In genomic region chr6:33515391-33515790, GRCm38 (mm10) we compare ENCODE assay signal across 14 mouse cellular contexts.
A peak's percentile ranks its signal among the peaks of the same experiment; 100 is the strongest.
DNase-seq lines count a peak whose midpoint lies in the region; ATAC-seq and TF ChIP-seq lines count a peak whose summit lies in the region.
"Had no signal": no experiment of that assay in that cellular context is flagged by ENCODE, and none has a peak within 500 bp of the region (broad histone marks: within the 10 kb centered on the region; RNA-seq: fewer than 3 reads in every experiment).

No protein-coding gene starts in this region.

- DNase-seq in forebrain, embryonic 10.5 days (ENCODE audit: extremely low spot score, low spot score): no peak
- no peak for DNase-seq in forebrain, embryonic 11.5 days (ENCODE audit: low spot score)
- DNase-seq in hindbrain, postnatal 0 days (ENCODE audit: low spot score): no peak
- peak; percentile 6 for DNase-seq in lung, postnatal 36 days
- no peak for DNase-seq in lung, postnatal 10 days
- no peak for DNase-seq in neural tube, embryonic 10.5 days (ENCODE audit: extremely low spot score, low spot score)
- DNase-seq: adrenal gland, postnatal 14 days; cerebellum, adult 18-20 months; right cerebral cortex, postnatal 4 days had no signal

- ATAC-seq in forebrain, embryonic 11.5 days (replicated peaks; ENCODE audit: low FRiP score): no peak
- no peak for ATAC-seq in hindbrain, postnatal 0 days
- ATAC-seq in hindbrain, embryonic 16.5 days: no peak

- TF ChIP-seq CTCF in hindbrain, postnatal 0 days (IDR thresholded peaks at IDR 0.05; ENCODE audit: low read depth): no peak

- H3K27me3 ChIP-seq in forebrain, embryonic 10.5 days (ENCODE audit: poor library complexity, severe bottlenecking): no peaks in the 10 kb centered on the region
- H3K27me3 ChIP-seq in forebrain, embryonic 11.5 days (ENCODE audit: control insufficient read depth, insufficient read depth, low read length): no peaks in the 10 kb centered on the region
- no peaks in the 10 kb centered on the region for H3K27me3 ChIP-seq in hindbrain, postnatal 0 days (ENCODE audit: insufficient read depth, low read length)
- no peaks in the 10 kb centered on the region for H3K27me3 ChIP-seq in hindbrain, embryonic 16.5 days (replicated peaks; ENCODE audit: control insufficient read depth, insufficient read depth, low read length)
- H3K27me3 ChIP-seq in megakaryocyte, embryonic 14.5 days (replicated peaks): no peaks in the 10 kb centered on the region
- H3K27me3 ChIP-seq: embryonic facial prominence, embryonic 12.5 days; limb, embryonic 12.5 days; midbrain, embryonic 12.5 days had no signal

- H3K36me3 ChIP-seq in forebrain, embryonic 10.5 days (replicated peaks): no peaks in the 10 kb centered on the region
- H3K36me3 ChIP-seq in forebrain, embryonic 11.5 days (ENCODE audit: control insufficient read depth, insufficient read depth, low read length): no peaks in the 10 kb centered on the region
- H3K36me3 ChIP-seq in hindbrain, postnatal 0 days (ENCODE audit: insufficient read depth, low read length): no peaks in the 10 kb centered on the region
- H3K36me3 ChIP-seq in hindbrain, embryonic 16.5 days (ENCODE audit: control insufficient read depth, insufficient read depth, low read length): no peaks in the 10 kb centered on the region
- peaks cover 21% of the 10 kb centered on the region for H3K36me3 ChIP-seq in megakaryocyte, embryonic 14.5 days (replicated peaks; ENCODE audit: low read length)
- H3K36me3 ChIP-seq: embryonic facial prominence, embryonic 12.5 days; limb, embryonic 12.5 days; midbrain, embryonic 12.5 days had no signal

- H3K4me1 ChIP-seq in forebrain, embryonic 10.5 days: peaks cover 23% of the 10 kb centered on the region
- H3K4me1 ChIP-seq in forebrain, embryonic 11.5 days (replicated peaks; ENCODE audit: control insufficient read depth, insufficient read depth, low read length): no peaks in the 10 kb centered on the region
- H3K4me1 ChIP-seq in hindbrain, postnatal 0 days (ENCODE audit: insufficient read depth, low read length): no peaks in the 10 kb centered on the region
- H3K4me1 ChIP-seq in hindbrain, embryonic 16.5 days (ENCODE audit: control insufficient read depth, insufficient read depth, low read depth, low read length): no peaks in the 10 kb centered on the region
- peaks cover 36% of the 10 kb centered on the region for H3K4me1 ChIP-seq in megakaryocyte, embryonic 14.5 days
- H3K4me1 ChIP-seq: limb, embryonic 12.5 days had no signal

- no peak overlapping the region for H3K4me2 ChIP-seq in forebrain, embryonic 11.5 days (ENCODE audit: low read depth, low read length, severe bottlenecking)
- no peak overlapping the region for H3K4me2 ChIP-seq in hindbrain, postnatal 0 days (ENCODE audit: low read depth, low read length)
- H3K4me2 ChIP-seq in hindbrain, embryonic 16.5 days (ENCODE audit: low read length): no peak overlapping the region
- H3K4me2 ChIP-seq: embryonic facial prominence, embryonic 12.5 days; limb, embryonic 12.5 days; midbrain, embryonic 12.5 days had no signal

- no peaks in the 10 kb centered on the region for H3K9me3 ChIP-seq in forebrain, embryonic 10.5 days
- no peaks in the 10 kb centered on the region for H3K9me3 ChIP-seq in forebrain, embryonic 11.5 days (ENCODE audit: control insufficient read depth, low read length)
- no peaks in the 10 kb centered on the region for H3K9me3 ChIP-seq in hindbrain, postnatal 0 days (ENCODE audit: low read length)
- no peaks in the 10 kb centered on the region for H3K9me3 ChIP-seq in hindbrain, embryonic 16.5 days (ENCODE audit: control insufficient read depth, low read length)
- H3K9me3 ChIP-seq in megakaryocyte, embryonic 14.5 days: no peaks in the 10 kb centered on the region
- H3K9me3 ChIP-seq: embryonic facial prominence, embryonic 12.5 days; limb, embryonic 12.5 days; midbrain, embryonic 12.5 days had no signal

- no peak overlapping the region for H3K9ac ChIP-seq in forebrain, embryonic 11.5 days (ENCODE audit: low read length)
- H3K9ac ChIP-seq in hindbrain, postnatal 0 days (replicated peaks; ENCODE audit: low read length): no peak overlapping the region
- H3K9ac ChIP-seq in hindbrain, embryonic 16.5 days (ENCODE audit: low read depth, low read length): no peak overlapping the region
- H3K9ac ChIP-seq: embryonic facial prominence, embryonic 12.5 days; limb, embryonic 12.5 days; midbrain, embryonic 12.5 days had no signal

- 70% methylated on average over 4 of the region's 4 CpGs for WGBS in forebrain, embryonic 10.5 days
- WGBS in forebrain, embryonic 11.5 days: 56% methylated on average over 4 of the region's 4 CpGs
- WGBS in hindbrain, postnatal 0 days: 39% methylated on average over 4 of the region's 4 CpGs
- 43% methylated on average over 4 of the region's 4 CpGs for whole genome bisulfite sequencing in hindbrain, embryonic 16.5 days

- no peak overlapping the region for H3K4me3 ChIP-seq in forebrain, embryonic 10.5 days
- no peak overlapping the region for H3K4me3 ChIP-seq in forebrain, embryonic 11.5 days (ENCODE audit: low read depth, low read length)
- no peak overlapping the region for H3K4me3 ChIP-seq in hindbrain, postnatal 0 days (ENCODE audit: low read length)
- no peak overlapping the region for H3K4me3 ChIP-seq in hindbrain, embryonic 16.5 days (ENCODE audit: low read length)
- H3K4me3 ChIP-seq in megakaryocyte, embryonic 14.5 days (replicated peaks): peak overlapping the region; percentile 68
- H3K4me3 ChIP-seq: embryonic facial prominence, embryonic 12.5 days; limb, embryonic 12.5 days; midbrain, embryonic 12.5 days had no signal

- H3K27ac ChIP-seq in forebrain, embryonic 10.5 days: 0 out of 2 replicates have a peak overlapping the region, but pooled peaks have one; percentile 58
- H3K27ac ChIP-seq in forebrain, embryonic 11.5 days (ENCODE audit: low read depth, low read length): no peak overlapping the region
- 0 out of 2 replicates have a peak overlapping the region, but pooled peaks have one; percentile 7 for H3K27ac ChIP-seq in hindbrain, postnatal 0 days
- no peak overlapping the region for H3K27ac ChIP-seq in hindbrain, embryonic 16.5 days (ENCODE audit: low read depth, low read length)
- H3K27ac ChIP-seq: embryonic facial prominence, embryonic 12.5 days; limb, embryonic 12.5 days; midbrain, embryonic 12.5 days had no signal

Comparison
In these comparisons a context has a peak if more than half of its experiments do, and no peak if none do; other contexts are left out.
1. H3K27ac ChIP-seq: peak in forebrain, embryonic 10.5 days (single experiment) and hindbrain, postnatal 0 days (single experiment); none in forebrain, embryonic 11.5 days (single experiment) and hindbrain, embryonic 16.5 days (single experiment).